Mouse (Mus musculus) C2C12 (cell line): ENCODE data around the gene Taar6.

ENCODE experiments used
- CEBPB ChIP-seq: IDR thresholded peaks from one replicate; pipeline ENCODE4 v1.6.1; 2011; ENCODE audit warnings: low read depth, mild to moderate bottlenecking, control low read depth, moderate library complexity
- CTCF ChIP-seq: IDR thresholded peaks from one replicate; pipeline ENCODE4 v1.5.1; 2011; ENCODE audit not compliant: control insufficient read depth, insufficient read depth, insufficient read length
- USF1 ChIP-seq: IDR thresholded peaks from one replicate; pipeline ENCODE4 v1.6.1; 2011; ENCODE audit warnings: low read depth, mild to moderate bottlenecking, control low read depth, moderate library complexity

DNA sequence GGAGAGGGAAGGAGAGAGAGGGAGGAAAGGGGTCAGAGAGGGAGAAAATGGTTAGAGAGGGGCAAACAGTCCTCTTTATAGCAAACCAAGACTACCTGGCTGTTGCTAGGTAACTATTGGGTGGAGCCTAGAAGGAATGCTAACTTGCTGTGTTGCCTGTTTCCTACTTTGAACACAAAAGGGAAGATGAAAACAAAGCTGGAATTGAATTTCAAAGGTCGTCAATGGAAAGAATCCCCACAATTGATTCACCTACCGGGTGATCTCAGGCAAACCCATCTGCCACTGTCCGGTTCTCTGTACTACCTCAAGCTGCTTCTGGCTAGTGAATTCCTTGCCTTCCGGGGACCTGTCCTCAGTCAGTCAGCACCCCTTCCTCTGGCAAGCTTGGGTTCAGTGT lies 7.5 kb downstream of the Taar6 start:
- TF ChIP-seq CTCF (no peak), USF1 (no peak), CEBPB (no peak)
